Mouse (Mus musculus): ENCODE measurements at regions not wholly inside any gene's neighbourhood (a gene's known extent, or its start where the extent isn't known, plus 50 kb on each side); places are given as distances from the start of the nearest gene placed in this dataset.
A peak's percentile ranks its signal among the peaks of the same experiment; 100 is the strongest.

GRCm38 (mm10) chr10:56899640-56900274 is 522.6 kb downstream of the Gja1 start:
- no peak for DNase-seq

GRCm38 (mm10) chr10:56900914-56901313 is 523.8 kb downstream of the Gja1 start:
- no peak for DNase-seq

GRCm38 (mm10) chr10:56912711-56913110 is 535.6 kb downstream of the Gja1 start:
- DNase-seq, result no peak

- DNase-seq, result no peak
These were observed 537.0 kb downstream of the Gja1 start for GRCm38 (mm10) chr10:56914103-56914502.

GRCm38 (mm10) chr10:56918412-56918811 is 541.3 kb downstream of the Gja1 start:
- DNase-seq, result no peak

- peak; percentile 42 for DNase-seq
These were observed 543.9 kb downstream of the Gja1 start for GRCm38 (mm10) chr10:56920711-56921672.

GRCm38 (mm10) chr10:56935174-56935573 is 551.0 kb upstream of the Hsf2 start:
- DNase-seq, result no peak

GRCm38 (mm10) chr10:56941972-56942371 is 544.2 kb upstream of the Hsf2 start:
- no peak for DNase-seq

- DNase-seq, result no peak
These were observed 541.6 kb upstream of the Hsf2 start for GRCm38 (mm10) chr10:56944434-56945145.

GRCm38 (mm10) chr10:56956728-56957127 is 529.5 kb upstream of the Hsf2 start:
- no peak for DNase-seq

GRCm38 (mm10) chr10:56962096-56962807 is 523.9 kb upstream of the Hsf2 start:
- DNase-seq, result peak; percentile 52

GRCm38 (mm10) chr10:56963215-56963614 is 523.0 kb upstream of the Hsf2 start:
- no peak for DNase-seq

GRCm38 (mm10) chr10:56968913-56969312 is 517.3 kb upstream of the Hsf2 start:
- DNase-seq, result no peak

GRCm38 (mm10) chr10:56974812-56975211 is 511.4 kb upstream of the Hsf2 start:
- DNase-seq, result no peak

GRCm38 (mm10) chr10:56979601-56980000 is 506.6 kb upstream of the Hsf2 start:
- DNase-seq, result no peak

- DNase-seq, result no peak
These were observed 505.4 kb upstream of the Hsf2 start for GRCm38 (mm10) chr10:56980821-56981220.

- DNase-seq, result no peak
These were observed 503.5 kb upstream of the Hsf2 start for GRCm38 (mm10) chr10:56982526-56983190.

GRCm38 (mm10) chr10:56994969-56995368 is 491.2 kb upstream of the Hsf2 start:
- no peak for DNase-seq

- DNase-seq, result peak; percentile 78
These were observed 485.1 kb upstream of the Hsf2 start for GRCm38 (mm10) chr10:57000892-57001722.

GRCm38 (mm10) chr10:57001723-57002110 is 484.5 kb upstream of the Hsf2 start:
- no peak for DNase-seq

- DNase-seq, result no peak
These were observed 448.5 kb upstream of the Hsf2 start for GRCm38 (mm10) chr10:57037641-57038040.

All from retina, postnatal 1 day (tissue).